Mouse (Mus musculus): ENCODE measurements around the gene Aldh4a1. TPM values are rescaled to one million over a fixed set of nuclear protein-coding genes. Genes with fewer than 3 reads are reported as not detected.
A peak's percentile ranks its signal among the peaks of the same experiment; 100 is the strongest.

Aldh4a1 gene
- total RNA-seq (2018; cell fraction: chromatin; rRNA removed): 10 to 100 TPM in 12 of 26 experiments, 1 to 10 TPM in 14; 2.3 to 22.2 (median 7.9) TPM
- total RNA-seq (2018; cell fraction: cytosol; rRNA removed): 10 to 100 TPM in 11 of 26 experiments, 1 to 10 TPM in 15; 5.6 to 14.9 (median 9.5) TPM
- 10 to 100 TPM in 4 of 26 experiments, 1 to 10 TPM in 22; 2.7 to 13.3 (median 6.7) TPM for total RNA-seq (2018; cell fraction: nucleus; rRNA removed)
- 5.2 to 11.2 TPM (median 9.2 TPM) in 3 replicates for polyA plus RNA-seq (2018)

- Histone ChIP-seq H3K4me3 (ENCODE audit: inconsistent target) (peak within 1 kb of the TSS; percentile 87), H3K79me2 (ENCODE audit: inconsistent target) (no peaks in the 10 kb centered on the region; the same call in 1 of the 2 replicates), H3K36me3 (ENCODE audit: inconsistent target) (no peaks in the 10 kb centered on the region), H3K27ac (peak within 1 kb of the TSS; percentile 91)
- 2% methylated on average over 35 of the region's 38 CpGs for WGBS (ENCODE audit: missing documents)
Measured at GRCm38 (mm10) chr4:139622373-139623282, at the start of gene Aldh4a1. TSS of gene Aldh4a1 (plus strand) at chr4:139622866.

DNA sequence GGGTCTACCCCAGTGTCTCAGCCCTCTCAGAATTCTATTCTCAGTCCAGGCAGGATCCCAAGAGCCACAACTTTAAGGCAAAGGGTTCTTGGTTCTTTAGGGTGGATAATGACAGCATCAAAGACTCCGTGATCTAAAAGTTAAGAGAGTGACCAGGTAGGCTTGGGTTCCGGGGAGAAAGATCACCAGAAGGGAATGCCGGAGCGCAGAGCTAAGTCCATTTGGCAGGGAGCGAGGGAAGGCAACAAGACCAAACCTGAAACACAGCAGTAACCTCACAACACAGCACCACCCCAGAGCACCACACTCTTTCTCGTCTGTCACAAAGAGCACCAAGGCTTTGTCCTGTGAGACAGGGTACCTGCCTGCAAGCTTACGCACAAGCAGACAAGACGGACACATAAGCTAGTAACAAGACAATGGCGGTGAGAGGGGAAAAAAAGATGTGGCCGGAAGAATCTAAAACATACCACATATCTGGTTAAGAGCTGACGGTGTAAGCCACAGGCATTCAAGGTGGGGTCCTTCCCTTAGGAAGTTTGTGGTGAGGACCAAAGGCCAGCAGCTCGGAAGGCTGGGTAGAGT, 49.6 kb upstream of the Aldh4a1 start:
- 87% methylated on average over 12 of the region's 12 CpGs for WGBS (ENCODE audit: missing documents)
- no peaks in the 10 kb centered on the region; the same call in 1 of the 2 replicates for H3K36me3 ChIP-seq (ENCODE audit: inconsistent target)
- H3K79me2 ChIP-seq (ENCODE audit: inconsistent target): peaks cover 28% of the 10 kb centered on the region
- no peak overlapping the region for H3K27ac ChIP-seq
- no peak overlapping the region for H3K4me3 ChIP-seq (ENCODE audit: inconsistent target)

- WGBS (ENCODE audit: missing documents): 1% methylated on average over 48 of the region's 52 CpGs
- Histone ChIP-seq H3K79me2 (ENCODE audit: inconsistent target) (peaks cover 40% of the 10 kb centered on the region), H3K36me3 (ENCODE audit: inconsistent target) (no peaks in the 10 kb centered on the region; the same call in 1 of the 2 replicates), H3K27ac (peak overlapping the region; percentile 39), H3K4me3 (ENCODE audit: inconsistent target) (peak overlapping the region; percentile 20; the same call in 1 of the 2 replicates)
Measured at GRCm38 (mm10) chr4:139574156-139574798, 48.4 kb upstream of the Aldh4a1 start.

GRCm38 (mm10) chr4:139574799-139575672, 47.6 kb upstream of the Aldh4a1 start:
- Histone ChIP-seq H3K27ac (no peak overlapping the region), H3K36me3 (ENCODE audit: inconsistent target) (no peaks in the 10 kb centered on the region; the same call in 1 of the 2 replicates), H3K79me2 (ENCODE audit: inconsistent target) (peaks cover 48% of the 10 kb centered on the region), H3K4me3 (ENCODE audit: inconsistent target) (peak overlapping the region; percentile 52)
- under 1% methylated on average over 101 of the region's 111 CpGs for WGBS (ENCODE audit: missing documents)

GRCm38 (mm10) chr4:139575673-139576003, 47.0 kb upstream of the Aldh4a1 start:
- Histone ChIP-seq H3K4me3 (ENCODE audit: inconsistent target) (peak overlapping the region; percentile 52), H3K36me3 (ENCODE audit: inconsistent target) (no peaks in the 10 kb centered on the region; the same call in 1 of the 2 replicates), H3K79me2 (ENCODE audit: inconsistent target) (peaks cover 54% of the 10 kb centered on the region), H3K27ac (no peak overlapping the region)
- 23% methylated on average over 14 of the region's 14 CpGs for WGBS (ENCODE audit: missing documents)

DNA sequence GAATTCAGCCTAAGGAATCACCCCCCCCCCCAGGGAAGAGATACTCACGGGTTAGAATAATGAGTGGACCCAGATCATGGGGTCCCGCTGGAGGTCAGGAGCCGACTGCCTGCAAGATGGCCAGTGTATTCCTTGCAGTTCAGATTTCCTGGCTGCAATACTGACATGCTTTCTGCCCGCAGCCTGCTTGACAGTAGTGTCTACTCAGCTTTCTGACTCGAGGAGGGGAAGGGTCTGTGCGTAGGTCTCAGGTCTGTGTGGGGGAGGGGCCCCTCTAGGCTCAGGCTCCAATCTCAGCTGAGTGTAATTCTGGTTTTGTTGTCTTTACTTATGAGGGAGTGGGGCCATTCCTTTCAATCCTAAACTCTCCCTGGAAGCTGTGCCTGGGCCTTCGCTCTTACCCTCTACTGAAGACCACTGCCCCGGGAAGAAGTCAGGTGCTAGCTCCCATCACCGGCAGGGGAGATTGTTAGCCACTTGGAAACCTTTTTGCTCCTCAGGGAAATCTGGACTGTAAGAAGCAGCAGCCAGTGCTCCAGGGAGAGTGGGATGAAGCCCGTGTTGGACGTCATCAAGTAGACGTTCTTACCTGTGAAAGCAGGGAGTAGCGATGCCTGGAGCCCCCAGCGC, 46.3 kb upstream of the Aldh4a1 start:
- H3K79me2 ChIP-seq (ENCODE audit: inconsistent target): peaks cover 61% of the 10 kb centered on the region
- no peak overlapping the region for H3K27ac ChIP-seq
- no peaks in the 10 kb centered on the region; the same call in 1 of the 2 replicates for H3K36me3 ChIP-seq (ENCODE audit: inconsistent target)
- 95% methylated on average over 13 of the region's 14 CpGs for WGBS (ENCODE audit: missing documents)
- peak overlapping the region; percentile 52 for H3K4me3 ChIP-seq (ENCODE audit: inconsistent target)

GRCm38 (mm10) chr4:139577006-139577405, 45.7 kb upstream of the Aldh4a1 start:
- Histone ChIP-seq H3K27ac (no peak overlapping the region), H3K4me3 (ENCODE audit: inconsistent target) (no peak overlapping the region)
- 84% methylated on average over 7 of the region's 7 CpGs for WGBS (ENCODE audit: missing documents)

GRCm38 (mm10) chr4:139578389-139578788, 44.3 kb upstream of the Aldh4a1 start:
- WGBS (ENCODE audit: missing documents): 86% methylated on average over 8 of the region's 8 CpGs
- H3K79me2 ChIP-seq (ENCODE audit: inconsistent target): peaks cover 81% of the 10 kb centered on the region
- H3K27ac ChIP-seq: no peak overlapping the region
- H3K4me3 ChIP-seq (ENCODE audit: inconsistent target): no peak overlapping the region
- no peaks in the 10 kb centered on the region; the same call in 1 of the 2 replicates for H3K36me3 ChIP-seq (ENCODE audit: inconsistent target)

More at GRCm38 (mm10) chr4:139577006-139577405, 45.7 kb upstream of the Aldh4a1 start:
- no peaks in the 10 kb centered on the region; the same call in 1 of the 2 replicates for H3K36me3 ChIP-seq (ENCODE audit: inconsistent target)
- H3K79me2 ChIP-seq (ENCODE audit: inconsistent target): peaks cover 68% of the 10 kb centered on the region

GRCm38 (mm10) chr4:139579003-139579402, 43.7 kb upstream of the Aldh4a1 start:
- H3K27ac ChIP-seq: peak overlapping the region; percentile 22; the same call in 1 of the 2 replicates
- WGBS (ENCODE audit: missing documents): 21% methylated on average over 10 of the region's 10 CpGs
- no peak overlapping the region for H3K4me3 ChIP-seq (ENCODE audit: inconsistent target)
- peaks cover 88% of the 10 kb centered on the region for H3K79me2 ChIP-seq (ENCODE audit: inconsistent target)
- no peaks in the 10 kb centered on the region; the same call in 1 of the 2 replicates for H3K36me3 ChIP-seq (ENCODE audit: inconsistent target)

- 15% methylated on average over 6 of the region's 6 CpGs for WGBS (ENCODE audit: missing documents)
- no peaks in the 10 kb centered on the region; the same call in 1 of the 2 replicates for H3K36me3 ChIP-seq (ENCODE audit: inconsistent target)
- peak overlapping the region; percentile 22 for H3K27ac ChIP-seq
- H3K4me3 ChIP-seq (ENCODE audit: inconsistent target): no peak overlapping the region
- peaks cover 92% of the 10 kb centered on the region for H3K79me2 ChIP-seq (ENCODE audit: inconsistent target)
Measured at GRCm38 (mm10) chr4:139579466-139579865, 43.2 kb upstream of the Aldh4a1 start.

DNA sequence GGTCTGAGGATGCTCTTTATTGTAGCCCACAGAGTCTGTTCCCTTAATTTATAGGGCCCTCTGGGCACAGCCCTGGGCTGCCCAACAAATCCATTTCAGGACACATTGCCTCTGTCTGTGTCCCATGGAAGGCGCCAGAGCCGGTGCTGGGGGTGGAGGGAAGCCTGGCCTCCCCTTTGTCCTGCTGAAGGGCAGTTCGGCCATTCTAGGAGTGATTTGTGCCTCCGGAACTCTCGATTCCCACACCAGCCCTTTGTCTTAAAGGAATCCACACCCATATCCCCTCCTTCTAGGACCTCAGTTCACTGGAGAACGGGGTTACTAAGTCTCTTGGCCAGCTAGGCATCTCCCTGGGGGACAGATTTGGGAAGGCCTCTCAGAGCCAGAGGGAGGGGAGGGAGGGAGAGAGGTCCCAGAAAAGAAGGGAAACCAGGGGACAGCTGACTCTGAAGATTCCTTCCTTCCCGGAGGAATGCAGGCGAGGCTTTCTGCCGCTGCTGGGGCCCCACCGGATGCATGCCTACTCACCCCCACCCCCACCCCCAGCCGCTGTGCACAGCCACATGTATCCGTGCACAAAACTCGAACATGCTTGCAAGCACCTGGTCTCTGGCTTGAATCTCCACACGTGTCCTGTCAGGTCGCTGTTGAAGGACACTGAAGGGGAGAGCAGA, 41.9 kb upstream of the Aldh4a1 start:
- 65% methylated on average over 15 of the region's 15 CpGs for WGBS (ENCODE audit: missing documents)
- Histone ChIP-seq H3K36me3 (ENCODE audit: inconsistent target) (no peaks in the 10 kb centered on the region; the same call in 1 of the 2 replicates), H3K79me2 (ENCODE audit: inconsistent target) (peaks cover 100% of the 10 kb centered on the region), H3K27ac (no peak overlapping the region), H3K4me3 (ENCODE audit: inconsistent target) (no peak overlapping the region)

DNA sequence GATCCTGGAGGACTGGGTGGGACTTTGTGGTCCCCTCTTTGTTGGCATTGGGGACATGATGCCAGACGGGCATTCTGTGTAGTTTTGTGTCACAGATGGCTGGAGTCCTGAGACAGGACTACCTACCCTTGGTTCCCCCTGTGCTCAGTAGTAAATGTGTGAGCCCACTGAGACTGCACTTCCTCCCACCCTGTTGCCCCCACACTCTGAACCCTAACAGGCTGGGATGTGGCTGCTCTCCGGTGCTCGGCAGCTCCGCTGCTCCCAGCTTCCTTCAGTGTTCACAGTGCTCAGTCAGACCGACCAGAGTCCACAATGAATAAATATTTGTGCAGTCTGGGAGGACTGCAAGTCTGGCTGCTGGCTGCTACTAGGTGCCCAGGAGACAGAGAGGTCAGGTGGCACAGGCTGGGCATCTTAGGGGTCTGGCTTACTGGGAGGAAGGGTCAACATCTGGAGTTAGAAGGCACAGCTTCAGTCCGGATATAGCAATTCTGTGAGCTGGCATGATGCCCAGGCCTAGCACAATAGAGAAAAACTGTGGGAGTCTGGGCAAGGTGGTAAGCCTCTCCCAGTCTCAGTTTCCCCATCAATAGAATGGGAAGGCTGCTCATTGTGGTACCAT, 41.1 kb upstream of the Aldh4a1 start:
- WGBS (ENCODE audit: missing documents): 64% methylated on average over 6 of the region's 6 CpGs
- Histone ChIP-seq H3K4me3 (ENCODE audit: inconsistent target) (no peak overlapping the region), H3K27ac (no peak overlapping the region)

More for the DNA sequence above, 41.1 kb upstream of the Aldh4a1 start:
- Histone ChIP-seq H3K79me2 (ENCODE audit: inconsistent target) (peaks cover 100% of the 10 kb centered on the region), H3K36me3 (ENCODE audit: inconsistent target) (no peaks in the 10 kb centered on the region; the same call in 1 of the 2 replicates)

Data from macrophage (primary cell).